Mouse (Mus musculus) embryonic stem cell, embryonic (primary cell): ENCODE data around the gene Gldc.

ENCODE experiments used
- CTCF ChIA-PET, 4 experiments: fragments of 300-600 bp in 2 of 4; fragments of 350-600 bp in 2 of 4; sonication (Branson Sonifier 250); formaldehyde crosslinking; loops; one replicate each; lab custom pipeline; 2022; ENCODE audit warnings: inconsistent platforms in 2 of 4; lab: Charles Lee
- POLR2A ChIA-PET, 4 experiments: fragments of 300-600 bp in 2 of 4; fragments of 350-600 bp in 2 of 4; sonication (Branson Sonifier 250); formaldehyde crosslinking; loops; one replicate each; lab custom pipeline; 2022; ENCODE audit warnings: antibody characterized with exemption in 4 of 4, inconsistent platforms in 1 of 4; lab: Charles Lee

The Gldc gene

GRCm38 (mm10) chr19:30125670-30126059, 49.6 kb downstream of the Gldc start:
- ChIA-PET CTCF (interaction anchor here in 2 of 4 experiments (0.6 to 0.7 kb wide), 4 partner anchors 10 to 1838 kb away, joined by 3 to 4 read pairs (median 3); no protein-coding TSS in a partner anchor), POLR2A (interaction anchor here in 1 of 4 experiments (0.7 to 1.1 kb wide), 3 partner anchors 11 to 43 kb away, joined by 3 to 8 read pairs (median 4); no protein-coding TSS in a partner anchor)

GRCm38 (mm10) chr19:30124999-30125669, 50.1 kb downstream of the Gldc start:
- ChIA-PET POLR2A (interaction anchor here in 1 of 4 experiments (0.7 to 1.1 kb wide), 2 partner anchors 10 to 34 kb away, joined by 4 to 8 read pairs; no protein-coding TSS in a partner anchor), CTCF (interaction anchor here in 1 of 4 experiments (0.6 kb wide), 2 partner anchors 9 to 1838 kb away, joined by 3 read pairs; no protein-coding TSS in a partner anchor)

- CTCF ChIA-PET = no interaction called here
- POLR2A ChIA-PET = no interaction called here
Observed at GRCm38 (mm10) chr19:30118344-30119312, 56.6 kb downstream of the Gldc start.

GRCm38 (mm10) chr19:30117775-30118174, 57.5 kb downstream of the Gldc start:
- POLR2A ChIA-PET = interaction anchor here in 1 of 4 experiments (0.6 to 0.7 kb wide), 2 partner anchors 9 to 1366 kb away, joined by 3 to 6 read pairs; no protein-coding TSS in a partner anchor
- CTCF ChIA-PET = no interaction called here

- ChIA-PET CTCF (interaction anchor here in 1 of 4 experiments (0.9 kb wide), 1 partner anchor 293 kb away, joined by 3 read pairs; no protein-coding TSS in a partner anchor), POLR2A (interaction anchor here in 2 of 4 experiments (0.6 to 1.0 kb wide), 3 partner anchors 8 to 1366 kb away, joined by 3 to 6 read pairs (median 3); no protein-coding TSS in a partner anchor)
Observed at GRCm38 (mm10) chr19:30117241-30117640, 58.0 kb downstream of the Gldc start.

GRCm38 (mm10) chr19:30115606-30116005, 59.6 kb downstream of the Gldc start:
- CTCF ChIA-PET = interaction anchor here in 1 of 4 experiments (0.7 kb wide), 1 partner anchor 10 kb away, joined by 3 read pairs; no protein-coding TSS in a partner anchor
- POLR2A ChIA-PET = interaction anchor here in 2 of 4 experiments (0.7 to 2.5 kb wide), 8 partner anchors 9 to 438 kb away, joined by 3 to 9 read pairs (median 3); no protein-coding TSS in a partner anchor

GRCm38 (mm10) chr19:30114919-30115441, 60.2 kb downstream of the Gldc start:
- ChIA-PET POLR2A (interaction anchor here in 2 of 4 experiments (0.6 to 2.5 kb wide), 12 partner anchors 9 to 439 kb away, joined by 3 to 9 read pairs (median 4); partner anchors contain the start of gene Gldc (in 1 of the 2)), CTCF (interaction anchor here in 3 of 4 experiments (0.6 to 1.2 kb wide), 3 partner anchors 37 to 133 kb away, joined by 3 to 6 read pairs (median 3); no protein-coding TSS in a partner anchor)

- ChIA-PET CTCF (no interaction called here), POLR2A (interaction anchor here in 2 of 4 experiments (0.7 to 1.9 kb wide), 5 partner anchors 16 to 61 kb away, joined by 3 to 11 read pairs (median 4); partner anchors contain the start of gene Gldc (in 1 of the 2))
Observed at GRCm38 (mm10) chr19:30112961-30113688, 62.1 kb downstream of the Gldc start.

GRCm38 (mm10) chr19:30111421-30111820, 63.8 kb downstream of the Gldc start:
- ChIA-PET CTCF (interaction anchor here in 1 of 4 experiments (0.9 kb wide), 1 partner anchor 94 kb away, joined by 3 read pairs; no protein-coding TSS in a partner anchor), POLR2A (interaction anchor here in 2 of 4 experiments (0.6 to 3.4 kb wide), 2 partner anchors 15 to 78 kb away, joined by 3 to 10 read pairs; no protein-coding TSS in a partner anchor)

- ChIA-PET CTCF (interaction anchor here in 3 of 4 experiments (0.6 to 0.7 kb wide), 3 partner anchors 33 to 89 kb away, joined by 3 to 5 read pairs (median 3); no protein-coding TSS in a partner anchor), POLR2A (interaction anchor here in 3 of 4 experiments (0.7 to 3.4 kb wide), 3 partner anchors 9 to 96 kb away, joined by 3 to 10 read pairs (median 6); no protein-coding TSS in a partner anchor)
Observed at GRCm38 (mm10) chr19:30109122-30109521, 66.1 kb downstream of the Gldc start.

GRCm38 (mm10) chr19:30108616-30109015, 66.6 kb downstream of the Gldc start:
- ChIA-PET CTCF (interaction anchor here in 3 of 4 experiments (0.6 to 0.7 kb wide), 3 partner anchors 34 to 90 kb away, joined by 3 to 5 read pairs (median 3); no protein-coding TSS in a partner anchor), POLR2A (interaction anchor here in 3 of 4 experiments (0.7 to 3.4 kb wide), 3 partner anchors 9 to 97 kb away, joined by 3 to 10 read pairs (median 6); no protein-coding TSS in a partner anchor)

- POLR2A ChIA-PET = interaction anchor here in 1 of 4 experiments (0.7 to 1.4 kb wide), 2 partner anchors 11 to 46 kb away, joined by 3 read pairs; no protein-coding TSS in a partner anchor
- CTCF ChIA-PET = no interaction called here
Observed at GRCm38 (mm10) chr19:30107221-30107845, 67.9 kb downstream of the Gldc start.

- POLR2A ChIA-PET = interaction anchor here in 1 of 4 experiments (0.5 to 1.0 kb wide), 2 partner anchors 9 to 10 kb away, joined by 3 read pairs; no protein-coding TSS in a partner anchor
Observed at GRCm38 (mm10) chr19:30105045-30105842, 70.0 kb downstream of the Gldc start.

GRCm38 (mm10) chr19:30102620-30103019, 72.6 kb downstream of the Gldc start:
- ChIA-PET POLR2A (no interaction called here), CTCF (no interaction called here)

More at GRCm38 (mm10) chr19:30105045-30105842, 70.0 kb downstream of the Gldc start:
- CTCF ChIA-PET = no interaction called here

- ChIA-PET CTCF (interaction anchor here in 1 of 4 experiments (1.3 kb wide), 1 partner anchor 55 kb away, joined by 3 read pairs; no protein-coding TSS in a partner anchor), POLR2A (interaction anchor here in 1 of 4 experiments (1.0 to 1.3 kb wide), 2 partner anchors 57 to 69 kb away, joined by 3 to 4 read pairs; no protein-coding TSS in a partner anchor)
Observed at GRCm38 (mm10) chr19:30100571-30100970, 74.7 kb downstream of the Gldc start.
